Mouse (Mus musculus) gastrocnemius, postnatal 4 days (tissue): ENCODE data around the gene Gja8. TPM values are rescaled to one million over a fixed set of nuclear protein-coding genes. Genes with fewer than 3 reads are reported as not detected.

Experiments
- DNase-seq, 2 experiments: peaks; one replicate each; pipeline ENCODE4 v3.0.0; 2021 to 2022; ENCODE audit warnings: low spot score in 2 of 2, mixed read lengths in 2 of 2
- long read RNA-seq, 2 experiments: library from polyadenylated mRNA; stranded (forward); transcript quantifications; one replicate each; pipeline ENCODE4 v2.0.0; 2021
- total RNA-seq, 2 experiments: library from RNA; stranded (reverse); gene quantifications; 2 replicates each; pipeline ENCODE4 v1.2.3; 2021

The Gja8 gene
- total RNA-seq, result not detected
- long read RNA-seq, experiment 1, result 0 reads
- long read RNA-seq, experiment 2, result 0 reads

DNA sequence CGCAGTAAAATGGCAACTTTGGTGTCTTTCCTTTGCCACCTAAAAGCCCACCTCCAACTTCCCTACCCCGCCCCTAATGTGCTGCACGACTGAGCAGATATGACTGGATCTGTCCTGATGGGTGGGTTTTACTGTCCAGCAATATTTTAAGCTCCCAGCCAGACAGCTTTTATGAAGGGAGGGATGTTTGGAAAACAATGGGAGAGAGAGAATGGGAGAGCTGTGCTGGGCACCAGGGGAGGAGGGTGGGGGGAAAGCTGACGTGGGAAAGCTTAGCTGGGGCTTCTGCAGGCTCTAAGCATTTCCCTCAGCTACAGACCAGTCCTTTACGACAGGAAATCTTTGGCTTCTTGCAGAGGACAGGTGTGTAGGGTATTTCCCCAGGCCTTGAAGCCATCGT lies at the start of gene Gja8:
Gene Gja8 (minus strand): TSS at position 101 of the 400 bp plus-strand sequence.
- DNase-seq, result no peak

DNA sequence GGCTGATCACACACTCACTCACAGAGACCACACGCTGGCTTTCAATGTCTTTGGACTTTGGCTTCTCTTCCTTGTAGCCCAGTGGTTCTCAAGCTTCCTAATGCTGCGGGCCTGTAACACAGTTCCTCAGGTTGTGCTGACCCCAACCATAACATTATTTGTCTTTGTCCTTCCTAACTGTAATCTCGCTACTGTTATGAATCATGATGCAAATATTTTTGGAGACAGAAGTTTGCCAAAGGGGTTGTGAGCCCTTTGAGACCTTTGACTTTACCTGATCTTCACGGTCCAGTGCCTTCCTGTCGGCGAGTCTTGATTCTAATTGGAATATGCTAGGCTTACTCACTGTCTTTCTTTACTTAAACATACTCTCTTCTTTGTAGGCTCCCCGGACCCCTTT lies 48.6 kb upstream of the Gja8 start:
- no peak for DNase-seq

DNA sequence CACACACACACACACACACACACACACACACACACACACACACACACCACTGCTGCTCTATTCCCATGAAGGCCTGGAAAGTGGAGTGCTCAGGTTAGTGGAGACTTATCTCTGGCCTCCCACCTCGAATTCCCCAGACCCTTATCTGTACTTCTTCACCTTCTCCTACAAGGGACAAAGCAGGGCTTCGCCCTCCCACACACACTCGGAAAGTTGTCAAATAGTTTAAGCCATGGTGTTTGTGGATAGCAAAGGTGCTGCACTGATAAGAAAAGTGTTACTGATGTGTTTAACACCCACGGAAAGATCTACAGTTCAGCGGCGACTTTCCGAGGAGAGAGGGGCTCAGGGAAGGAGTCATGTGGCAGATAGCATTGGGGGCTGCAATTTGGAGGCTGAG lies 45.2 kb upstream of the Gja8 start:
- no peak for DNase-seq

DNA sequence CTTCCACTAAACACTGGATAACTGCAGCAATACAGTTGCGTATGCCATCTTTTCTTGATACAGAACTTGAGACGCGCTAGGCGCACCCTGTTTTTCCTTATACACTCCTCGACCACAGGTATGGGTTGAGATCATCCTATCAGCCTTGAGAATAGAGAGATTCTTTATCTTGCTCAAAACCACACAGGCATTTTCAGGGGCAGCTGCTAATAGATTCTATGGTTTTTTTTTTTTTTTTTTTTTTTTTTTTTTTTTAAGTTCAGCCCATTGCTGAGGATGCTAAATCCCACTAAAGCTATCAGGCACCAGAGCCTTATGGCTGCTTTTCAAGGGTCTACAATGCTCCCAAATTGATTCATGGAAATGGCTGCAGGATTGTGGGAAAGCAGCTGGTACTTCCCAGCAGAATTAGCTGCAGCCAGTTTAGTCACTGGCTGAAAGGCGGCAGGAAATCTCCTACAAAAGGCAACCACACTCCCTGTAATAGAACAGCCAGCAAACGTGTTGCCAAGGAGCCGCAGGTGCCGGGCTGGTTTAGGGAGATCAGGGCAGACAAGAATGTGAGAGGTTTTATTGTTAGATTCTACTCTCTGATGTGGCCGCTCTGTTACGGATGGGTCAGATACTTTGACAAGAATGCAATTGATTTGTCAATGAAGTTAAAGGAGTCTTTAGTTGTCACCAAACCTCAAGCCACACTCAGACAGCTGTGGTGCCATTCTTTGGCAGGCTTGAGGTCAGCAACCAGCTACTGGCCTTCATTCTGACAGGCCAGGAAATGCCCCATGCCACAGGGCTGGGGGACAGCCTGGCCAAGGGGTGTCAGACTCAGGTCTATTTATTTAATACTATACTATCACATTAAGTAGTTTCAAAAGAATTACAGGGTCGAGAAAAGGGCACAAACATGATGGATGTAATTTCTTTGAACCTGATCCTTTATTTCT lies 37.5 kb upstream of the Gja8 start:
- no peak for DNase-seq

DNA sequence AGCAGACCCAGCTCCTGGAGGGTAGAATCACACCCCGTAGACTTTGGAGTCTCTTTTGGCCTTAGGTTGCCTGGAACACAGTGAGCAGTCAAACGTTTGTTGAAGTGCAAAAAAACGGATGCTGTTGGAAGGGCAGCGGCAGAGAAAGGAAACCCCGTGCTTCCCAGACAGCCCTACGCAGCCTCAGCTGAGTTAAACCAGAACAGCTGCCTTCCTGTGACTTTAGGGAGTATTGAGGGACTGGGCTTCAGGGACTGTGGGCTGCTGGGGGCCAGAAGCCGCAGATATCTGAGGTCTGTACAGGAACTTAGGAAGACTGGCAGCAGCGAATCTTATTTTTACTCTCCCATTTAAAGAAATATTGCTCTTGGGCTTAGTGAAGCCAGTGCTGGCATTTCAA lies 34.8 kb upstream of the Gja8 start:
- DNase-seq, result no peak

DNA sequence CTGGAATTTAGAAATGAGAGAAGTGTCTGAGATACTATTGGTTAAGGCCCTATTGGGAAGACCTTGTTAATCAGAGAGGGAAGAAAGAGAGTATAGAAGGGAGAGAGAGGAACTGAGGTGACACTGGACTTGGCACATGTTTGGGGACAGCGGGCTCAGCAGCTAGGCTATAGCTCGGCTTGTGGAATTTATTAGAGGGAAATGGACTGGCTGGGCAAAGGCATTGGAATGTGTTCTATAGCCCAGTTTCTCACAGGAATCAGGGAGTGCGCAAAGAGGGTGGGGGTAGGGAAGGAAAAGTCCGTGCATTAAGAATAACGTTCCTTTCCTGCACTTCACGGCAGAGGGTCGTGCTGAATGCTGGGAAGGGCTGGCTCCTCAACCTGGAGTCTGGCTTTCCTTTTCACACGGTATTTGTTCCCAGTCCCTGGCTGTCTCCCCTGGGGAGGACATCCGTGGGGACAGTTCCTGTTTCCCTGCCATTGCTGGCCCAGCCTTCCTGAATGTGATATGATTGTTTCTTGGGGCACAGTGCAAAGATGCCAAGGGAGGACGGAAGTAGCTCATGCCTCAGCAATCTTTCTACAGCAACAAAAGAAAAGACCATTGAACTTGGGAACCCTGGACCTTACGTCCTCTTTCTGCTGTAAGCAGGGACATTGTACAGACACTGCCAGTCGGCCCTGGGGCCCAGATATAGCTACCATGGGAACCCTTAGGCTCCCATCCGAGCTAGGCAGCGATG lies 27.8 kb upstream of the Gja8 start:
- DNase-seq, result no peak

DNA sequence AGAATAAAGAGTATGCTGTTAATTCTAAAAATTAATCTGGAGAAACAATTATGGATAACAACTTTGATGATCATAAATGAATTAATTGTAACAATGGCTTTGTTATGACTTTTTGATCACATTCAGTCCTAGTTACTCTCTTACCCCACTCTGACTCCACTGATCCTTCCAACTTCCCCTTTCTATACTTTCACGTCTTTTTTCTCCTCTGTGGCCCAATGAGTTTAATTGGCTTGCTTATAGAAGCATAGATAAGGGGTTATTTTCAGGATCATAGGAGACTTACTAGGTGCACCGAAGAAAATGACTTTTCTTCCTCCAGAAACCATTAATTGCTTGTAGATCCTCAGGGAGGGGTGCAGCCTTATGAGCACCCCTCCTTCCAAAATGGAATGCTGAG lies 16.9 kb upstream of the Gja8 start:
- no peak for DNase-seq

DNA sequence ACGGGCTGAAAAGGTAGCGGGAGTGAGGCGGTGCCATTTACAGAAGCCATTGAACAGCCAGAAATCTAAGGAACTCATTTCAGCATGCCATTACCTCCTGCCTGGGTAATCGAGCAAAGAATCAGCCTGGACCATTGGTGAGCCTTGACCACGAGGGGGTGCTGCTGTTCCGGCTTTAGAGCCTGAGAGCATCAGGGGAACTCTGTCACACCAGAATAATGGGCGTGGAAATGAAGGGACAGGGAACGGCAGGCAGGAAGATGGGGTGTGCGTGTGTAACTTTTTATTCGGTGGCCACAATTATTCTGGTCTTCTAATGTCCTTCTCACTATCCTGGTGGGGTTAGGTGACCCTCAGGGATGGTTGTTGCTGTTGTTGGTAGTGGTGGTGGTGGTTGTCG lies 12.9 kb upstream of the Gja8 start:
- peak; percentile 66 to 84 for DNase-seq

DNA sequence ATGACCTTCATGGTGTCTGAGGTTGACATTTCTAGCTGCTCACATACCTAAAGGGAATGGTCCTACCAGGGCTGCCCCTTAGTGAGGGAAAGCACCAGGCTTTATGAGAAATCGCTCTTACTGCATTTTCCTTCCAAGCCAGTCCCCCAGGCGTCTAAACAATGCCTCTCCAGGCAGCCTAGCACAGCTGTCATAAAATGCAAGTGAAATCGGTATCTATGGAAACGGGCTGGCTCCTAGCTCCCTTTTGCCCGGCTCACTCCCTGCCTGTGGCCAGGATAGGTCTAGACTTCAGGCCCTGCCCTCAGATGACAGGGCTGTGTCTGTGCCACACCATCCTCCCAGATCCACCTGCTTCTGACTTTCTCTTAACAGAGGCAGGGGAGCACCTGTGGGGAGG lies 11.8 kb upstream of the Gja8 start:
- DNase-seq, result no peak

DNA sequence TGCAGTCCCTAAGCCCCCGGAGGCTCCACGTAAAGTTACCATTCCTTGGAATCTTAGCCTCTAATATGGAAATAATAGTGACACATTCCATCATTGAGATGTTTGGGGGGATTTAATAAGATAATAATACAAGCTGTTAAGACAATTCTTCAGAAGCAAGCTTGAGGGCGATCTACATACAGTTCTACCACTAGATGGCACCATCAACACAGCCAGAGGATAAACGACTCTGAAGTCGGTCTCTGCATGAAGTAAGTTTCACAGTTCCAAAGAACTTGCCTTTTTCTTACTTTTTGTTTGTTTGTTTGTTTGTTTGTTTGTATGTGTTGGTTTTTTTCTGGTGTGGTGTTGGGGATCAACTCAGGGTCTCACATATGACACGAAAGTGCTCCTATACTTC lies 10.4 kb upstream of the Gja8 start:
- no peak for DNase-seq

DNA sequence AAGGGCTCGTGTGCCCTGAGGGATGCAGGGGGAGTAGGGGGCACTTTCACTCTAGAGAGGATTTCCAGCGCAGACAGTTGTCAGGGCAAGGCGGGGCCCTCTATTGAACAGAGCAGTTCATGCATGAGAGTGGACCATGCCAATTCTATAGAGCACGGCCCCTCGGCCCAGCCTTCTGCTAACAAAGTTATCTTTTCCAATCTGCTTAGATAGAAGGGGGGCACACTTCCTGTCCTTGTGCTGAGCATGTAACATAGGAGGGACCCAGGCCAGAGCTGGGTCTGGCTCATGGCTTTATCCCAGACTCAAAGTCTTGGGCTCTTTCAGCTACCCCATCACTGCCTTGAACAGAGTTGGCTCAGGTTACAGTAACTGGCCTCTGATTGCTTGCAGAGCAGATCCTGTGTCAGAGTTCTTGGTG lies 5.5 kb upstream of the Gja8 start:
- no peak for DNase-seq

DNA sequence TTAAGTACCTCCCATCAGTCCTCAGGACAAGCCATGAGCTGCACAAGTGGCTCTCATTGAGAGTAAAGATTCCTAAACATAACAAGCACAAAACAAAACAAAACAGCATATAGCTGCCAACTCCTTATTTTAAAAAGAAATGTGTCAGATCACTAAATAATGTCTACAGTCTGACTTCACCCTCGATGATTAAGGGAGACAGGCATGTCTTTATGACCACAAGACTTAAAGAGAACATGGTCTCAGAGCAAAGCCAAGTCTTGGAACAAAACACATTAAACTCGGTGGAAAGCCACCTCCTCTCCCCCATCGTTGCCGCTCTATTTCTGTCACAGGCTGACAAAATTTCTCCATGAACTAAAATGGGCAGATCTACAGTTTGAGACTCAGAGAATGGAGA lies 1.2 kb downstream of the Gja8 start:
- no peak for DNase-seq

DNA sequence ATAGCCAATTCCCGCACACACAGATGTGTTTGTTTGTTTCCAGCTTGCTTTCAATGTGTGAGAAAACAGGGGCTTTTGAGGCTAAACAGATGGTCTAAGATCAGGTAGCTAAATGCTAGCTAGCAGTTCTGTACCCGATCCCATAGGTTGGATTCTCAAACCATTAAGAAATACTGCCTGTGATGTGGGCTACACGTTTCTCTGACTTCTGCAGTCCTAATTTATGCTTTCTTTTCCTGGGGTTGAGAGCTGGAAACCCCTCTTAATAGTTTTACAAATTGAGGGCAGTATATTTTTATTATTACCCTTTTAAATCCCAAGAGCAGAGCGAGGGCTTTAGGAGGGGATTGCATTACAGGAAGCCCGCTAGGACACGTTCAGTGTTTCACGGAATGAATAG lies 4.8 kb downstream of the Gja8 start:
- DNase-seq, result no peak

DNA sequence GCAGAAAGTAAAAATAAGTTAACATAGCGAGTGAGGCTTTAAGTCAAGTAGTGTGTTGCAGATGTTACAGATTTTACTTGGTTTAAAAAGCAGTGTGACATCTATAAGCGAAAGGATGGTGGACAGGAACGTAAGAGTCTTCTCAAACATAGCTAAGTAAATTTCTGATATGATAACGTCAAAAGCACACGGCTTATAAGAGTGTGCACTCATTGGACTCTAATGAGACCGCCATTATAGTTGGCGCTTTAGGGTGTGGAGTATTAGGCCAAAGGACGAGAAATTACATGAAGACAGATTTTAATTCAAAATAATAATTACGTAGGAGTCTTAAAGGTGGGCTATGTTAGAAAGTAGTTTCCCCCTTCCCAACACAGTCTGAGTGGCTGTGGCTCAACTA lies 20.2 kb downstream of the Gja8 start:
- DNase-seq, result no peak

DNA sequence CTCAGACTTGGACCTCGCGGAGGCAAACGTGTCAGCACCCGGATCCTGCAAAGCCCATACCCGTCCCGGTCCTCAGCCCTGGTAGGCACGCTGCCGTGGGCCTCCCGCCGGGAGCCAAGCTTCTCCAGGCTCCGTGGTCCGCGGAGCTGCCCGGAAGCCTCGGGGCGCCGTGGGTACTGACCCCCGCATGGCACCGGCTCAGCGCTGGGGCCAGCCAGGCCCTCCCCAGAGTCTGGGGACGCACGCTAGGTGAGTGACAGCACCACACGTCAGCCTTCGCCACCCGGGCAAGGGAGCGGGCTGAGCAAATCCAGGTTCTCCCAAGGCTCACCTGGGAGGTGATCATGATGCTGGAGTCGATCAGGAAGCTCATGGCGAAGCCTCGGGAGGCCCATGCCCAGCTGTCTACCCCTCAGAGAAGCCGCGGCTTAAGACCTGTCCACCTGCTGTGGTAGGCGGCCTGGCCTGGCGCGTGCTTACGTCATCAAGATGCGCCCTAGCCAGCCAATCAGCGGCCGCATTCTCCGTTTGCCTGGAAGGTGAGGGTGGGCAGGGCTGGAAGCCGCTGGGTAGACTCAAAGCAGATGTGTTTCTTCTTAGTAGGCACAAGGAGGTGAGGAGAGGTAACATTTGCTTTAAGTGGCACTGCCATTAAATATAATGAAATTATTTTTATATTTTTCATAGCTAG lies 20.8 kb downstream of the Gja8 start, which contains the start of gene Gpr89:
Gene Gpr89 (minus strand): TSS at position 496 of the 691 bp plus-strand sequence.
- peak; percentile 88 to 90 for DNase-seq

DNA sequence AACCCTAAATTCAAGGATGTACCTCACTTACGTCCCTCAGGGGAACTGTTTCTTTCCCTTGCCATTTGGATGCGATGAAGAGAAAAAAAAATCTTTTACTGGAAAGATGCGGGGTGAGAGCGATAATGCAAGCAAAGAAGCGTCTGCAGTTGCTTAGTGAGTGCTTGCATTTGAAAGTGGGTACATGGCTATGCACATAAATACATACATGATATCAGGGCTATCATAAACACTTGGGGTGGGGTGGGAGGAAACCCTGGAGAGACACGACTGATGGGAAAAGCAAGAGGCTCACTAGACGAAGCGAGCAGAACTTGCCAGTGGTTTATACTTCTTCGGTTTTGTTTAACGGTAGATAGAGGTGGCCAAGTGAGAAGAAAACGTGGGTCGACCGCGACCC lies 21.4 kb downstream of the Gja8 start, which contains the start of gene Gja5:
Gene Gja5 (plus strand): TSS at position 301 of the 400 bp plus-strand sequence.
- DNase-seq, result no peak

DNA sequence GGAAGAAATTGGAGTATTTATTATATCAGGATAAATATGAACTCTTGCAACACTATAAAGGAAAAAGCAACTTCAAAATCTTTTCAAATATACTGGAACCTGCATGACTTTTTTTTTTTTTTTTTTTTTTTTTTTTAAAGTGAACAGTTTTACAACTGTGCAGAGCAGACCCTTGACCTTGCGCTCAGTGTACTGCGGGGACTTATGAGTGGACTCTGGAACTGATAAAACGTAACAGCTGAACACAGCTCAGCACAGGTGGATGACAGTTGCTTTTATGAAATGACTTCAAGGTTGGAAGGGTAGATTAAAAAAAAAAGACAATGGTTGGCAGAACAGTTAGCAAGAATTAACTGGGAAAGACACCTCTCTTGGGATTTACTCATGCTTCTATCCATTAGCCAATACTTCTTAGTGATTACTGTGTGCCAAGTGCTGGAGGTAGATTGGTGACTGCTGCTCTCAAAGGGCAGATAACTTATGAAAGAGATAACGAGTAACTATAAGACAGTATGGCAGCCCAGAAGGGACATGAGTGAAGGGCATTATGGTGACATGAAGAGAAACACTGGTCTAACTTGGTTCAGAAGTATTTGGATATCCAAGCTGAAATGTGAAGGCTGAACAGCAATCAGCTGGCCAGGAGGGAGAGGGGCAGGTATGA lies 23.4 kb downstream of the Gja8 start:
- no peak for DNase-seq

DNA sequence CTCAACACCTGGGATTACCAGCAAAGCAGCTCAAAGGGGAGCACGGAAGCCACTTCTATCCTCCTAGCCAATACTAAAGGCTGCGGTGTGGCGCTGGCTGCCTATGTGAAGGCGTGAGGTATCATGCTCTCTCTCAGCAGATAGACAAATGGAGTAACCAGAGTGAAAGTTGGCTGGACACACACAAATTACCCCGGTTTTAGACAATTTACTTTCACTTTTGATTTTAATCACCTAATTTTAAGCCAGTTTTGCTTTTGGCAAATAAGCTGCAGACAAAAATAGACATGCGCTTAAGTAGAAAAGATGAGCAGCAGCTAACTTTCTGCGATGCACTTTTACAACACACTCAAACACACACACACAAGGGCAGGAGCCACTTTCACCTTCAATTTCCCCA lies 42.1 kb downstream of the Gja8 start:
- no peak for DNase-seq

DNA sequence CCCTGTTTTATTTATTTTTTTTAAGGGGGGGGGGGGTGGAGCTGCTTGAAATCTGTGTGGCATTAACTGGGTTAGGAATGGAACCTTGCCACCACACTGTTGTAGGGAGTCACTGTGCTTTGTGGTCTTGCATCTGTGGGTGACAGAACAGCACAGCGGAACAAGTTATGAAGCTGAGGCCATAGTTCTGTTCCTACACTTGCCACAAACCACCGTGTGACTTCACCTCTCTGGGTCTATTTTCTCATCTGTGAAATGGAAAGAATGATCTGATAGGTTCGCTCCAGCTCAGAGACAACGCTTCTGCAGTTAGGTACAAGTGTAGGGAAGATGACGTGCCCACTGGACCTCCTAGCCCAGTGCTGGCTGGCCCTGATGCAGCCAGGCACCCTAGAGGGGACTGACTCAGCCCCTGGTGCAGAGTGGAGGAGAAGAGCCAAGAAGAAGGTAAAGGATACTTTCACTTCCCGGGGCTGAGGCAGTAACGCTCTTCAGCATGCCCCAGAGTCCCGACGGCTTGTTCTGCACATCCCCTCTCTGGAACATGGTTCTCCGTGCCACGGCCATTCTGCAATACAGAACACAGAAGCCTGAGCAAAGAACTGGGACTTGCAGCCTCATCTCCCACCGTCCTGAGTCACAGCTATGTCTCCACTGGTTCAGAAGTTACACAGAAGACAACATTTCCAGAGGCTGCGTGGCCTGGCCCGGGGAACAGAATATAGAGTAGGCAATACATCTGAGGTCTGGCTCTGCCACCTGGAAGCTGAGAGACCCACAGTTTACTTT lies 43.6 kb downstream of the Gja8 start:
- no peak for DNase-seq

DNA sequence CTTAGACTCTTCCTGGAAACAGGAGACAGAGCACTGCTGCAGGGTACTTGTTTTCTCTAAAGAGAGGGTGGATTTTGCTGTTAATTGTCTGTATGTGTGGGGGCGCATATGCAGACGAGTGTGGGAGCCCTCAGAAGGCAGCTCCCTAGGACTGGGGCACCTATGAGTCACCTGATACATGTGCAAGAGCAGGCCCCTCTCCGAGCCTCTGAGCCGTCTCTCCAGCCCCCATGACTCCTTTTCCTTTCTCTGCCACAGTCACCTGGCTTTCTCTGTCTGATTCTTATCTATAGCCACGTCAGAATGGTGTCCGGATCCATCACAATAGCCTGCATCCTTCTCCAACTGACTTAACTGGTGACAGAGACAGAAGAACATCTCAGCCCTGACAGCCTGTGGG lies 44.3 kb downstream of the Gja8 start:
- no peak for DNase-seq
